Mouse (Mus musculus): ENCODE results near the gene Gtf2b.

Gene Gtf2b

DNA sequence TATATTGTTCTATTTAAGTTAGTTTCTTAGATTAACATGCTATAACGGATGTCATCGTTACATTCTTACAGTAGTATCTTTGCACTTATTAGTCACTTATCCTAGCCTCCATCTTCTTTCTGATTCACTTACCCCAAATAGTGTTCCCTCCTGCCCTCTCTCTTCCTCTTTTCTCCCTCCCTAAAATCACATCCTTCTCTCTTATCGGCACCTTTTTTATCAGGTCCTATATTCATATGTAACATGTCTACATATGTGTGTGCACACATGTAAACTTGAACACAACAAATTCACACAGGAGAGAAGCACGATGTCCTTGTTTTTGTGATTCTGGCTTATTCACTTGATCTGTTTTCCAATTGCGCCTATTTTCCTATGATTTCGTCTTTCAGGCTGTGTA lies 3.7 kb downstream of the Gtf2b start:
- H3K27me3 ChIP-seq (ENCODE audit: control insufficient read depth, insufficient read depth, low read length, poor library complexity, severe bottlenecking): no peaks in the 10 kb centered on the region
- DNase-seq (ENCODE audit: low read depth, low spot score): no peak
- H3K36me3 ChIP-seq (ENCODE audit: control insufficient read depth, insufficient read depth, low read length, poor library complexity, severe bottlenecking): no peaks in the 10 kb centered on the region; the same call in 1 of the 2 replicates

DNA sequence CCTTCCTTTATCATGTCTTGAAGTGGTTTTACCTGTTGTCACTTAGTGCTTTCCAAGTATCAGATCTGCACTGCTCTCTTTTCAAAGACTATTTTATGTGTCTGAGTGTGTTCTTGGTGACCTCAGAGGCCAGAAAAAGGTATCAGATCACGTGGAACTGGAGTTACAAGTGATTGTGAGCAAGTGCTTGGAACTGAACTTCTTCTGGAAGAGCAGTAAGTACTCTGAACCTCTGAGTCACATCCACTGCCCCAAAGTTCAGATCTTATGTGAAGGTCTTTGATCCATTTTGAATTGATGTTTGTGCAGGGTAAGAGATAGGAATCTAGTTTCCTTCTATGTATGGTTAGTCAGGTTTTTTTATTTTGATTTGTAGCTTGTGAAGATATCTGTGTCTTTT lies 5.7 kb downstream of the Gtf2b start:
- Histone ChIP-seq H3K27me3 (ENCODE audit: control insufficient read depth, insufficient read depth, low read length, poor library complexity, severe bottlenecking) (no peaks in the 10 kb centered on the region), H3K36me3 (ENCODE audit: control insufficient read depth, insufficient read depth, low read length, poor library complexity, severe bottlenecking) (peaks cover under 1% of the 10 kb centered on the region; the same call in 1 of the 2 replicates)
- DNase-seq (ENCODE audit: low read depth, low spot score): no peak

DNA sequence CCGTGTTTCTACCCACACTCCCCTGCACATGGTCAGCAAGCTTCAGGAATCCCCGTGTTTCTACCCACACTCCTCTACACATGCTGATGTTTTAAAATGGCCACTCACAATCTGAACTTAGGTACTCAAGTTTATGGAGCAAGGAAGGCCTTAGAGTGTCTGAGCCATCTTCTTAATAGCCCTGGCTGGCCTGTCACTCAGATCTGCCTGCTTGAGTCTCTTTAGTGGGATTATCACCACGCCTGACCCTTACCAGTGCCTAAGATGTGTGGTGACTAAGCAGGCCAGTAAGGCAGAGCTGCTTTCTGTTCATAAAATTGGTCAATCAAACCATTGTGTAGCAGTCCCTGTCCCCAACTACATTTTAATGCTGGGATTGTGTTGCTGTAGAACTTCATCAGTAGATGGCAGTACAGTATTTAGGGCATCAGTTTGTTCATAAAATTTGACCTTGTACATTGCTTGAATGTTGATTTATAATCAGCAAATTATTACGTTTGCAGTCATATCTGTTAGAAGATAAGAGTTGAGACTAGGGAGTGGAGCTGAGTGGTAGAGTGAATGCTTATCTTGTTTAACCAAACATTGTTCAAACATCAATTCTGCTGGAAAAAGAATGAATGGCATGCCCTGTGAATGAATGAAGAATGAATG lies 8.8 kb downstream of the Gtf2b start:
- H3K36me3 ChIP-seq (ENCODE audit: control insufficient read depth, insufficient read depth, low read length, poor library complexity, severe bottlenecking): peaks cover 2% of the 10 kb centered on the region; the same call in 1 of the 2 replicates
- no peaks in the 10 kb centered on the region for H3K27me3 ChIP-seq (ENCODE audit: control insufficient read depth, insufficient read depth, low read length, poor library complexity, severe bottlenecking)
- DNase-seq (ENCODE audit: low read depth, low spot score): no peak

DNA sequence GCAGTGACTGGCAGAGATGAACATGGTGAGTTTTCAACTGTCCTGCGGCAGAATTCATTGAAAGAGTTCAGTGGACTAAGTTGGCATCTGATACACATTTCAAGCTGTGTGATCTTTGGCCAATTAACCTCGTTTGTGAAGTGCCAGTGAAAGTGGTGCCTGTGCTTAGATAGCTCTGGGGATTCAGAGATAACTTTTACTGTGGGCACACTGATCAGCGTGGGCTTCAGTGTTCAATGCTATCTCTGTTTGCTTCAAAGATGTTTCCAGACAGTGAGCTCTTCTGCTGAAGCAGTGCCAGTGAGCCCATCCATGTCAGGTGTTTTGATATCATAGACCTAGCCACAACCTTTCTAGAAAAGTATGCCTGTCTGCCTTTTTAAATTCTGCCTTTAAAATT lies 12.4 kb downstream of the Gtf2b start:
- DNase-seq (ENCODE audit: low read depth, low spot score): no peak

DNA sequence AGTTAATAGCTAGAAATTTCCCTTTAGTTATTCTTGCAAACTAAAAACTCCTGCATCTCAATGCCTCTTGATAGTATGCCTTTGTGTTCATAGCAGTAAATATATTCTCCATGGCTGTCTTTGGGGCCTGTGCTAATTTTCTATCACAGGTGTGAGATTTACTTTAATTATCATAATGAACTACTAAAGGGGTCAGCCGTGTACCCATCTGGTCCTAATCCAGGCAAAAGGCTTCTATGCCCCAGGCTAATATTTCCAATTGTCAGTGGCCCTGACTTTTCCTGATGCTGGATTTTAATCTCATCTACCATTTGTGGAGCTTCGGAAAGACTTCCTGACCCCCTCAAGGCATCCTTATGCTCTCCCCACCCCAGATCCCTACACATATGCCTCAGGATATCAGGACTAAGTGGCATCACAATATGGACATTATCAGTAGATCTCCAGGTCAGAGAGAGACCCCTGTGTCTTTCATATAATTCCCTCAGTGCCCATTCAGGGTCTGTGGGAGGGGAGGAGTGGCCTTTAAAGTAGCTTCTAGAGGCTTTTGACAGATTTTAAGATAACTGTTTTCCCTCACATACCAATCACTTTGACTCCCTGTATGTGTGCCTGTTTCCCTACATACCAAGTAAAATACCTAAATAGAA lies 21.7 kb downstream of the Gtf2b start:
- Histone ChIP-seq H3K36me3 (ENCODE audit: control insufficient read depth, insufficient read depth, low read length, poor library complexity, severe bottlenecking) (peaks cover 10% of the 10 kb centered on the region), H3K27me3 (ENCODE audit: control insufficient read depth, insufficient read depth, low read length, poor library complexity, severe bottlenecking) (no peaks in the 10 kb centered on the region)
- DNase-seq (ENCODE audit: low read depth, low spot score): no peak

More for the DNA sequence above, 12.4 kb downstream of the Gtf2b start:
- Histone ChIP-seq H3K27me3 (ENCODE audit: control insufficient read depth, insufficient read depth, low read length, poor library complexity, severe bottlenecking) (no peaks in the 10 kb centered on the region), H3K36me3 (ENCODE audit: control insufficient read depth, insufficient read depth, low read length, poor library complexity, severe bottlenecking) (peaks cover 11% of the 10 kb centered on the region)

DNA sequence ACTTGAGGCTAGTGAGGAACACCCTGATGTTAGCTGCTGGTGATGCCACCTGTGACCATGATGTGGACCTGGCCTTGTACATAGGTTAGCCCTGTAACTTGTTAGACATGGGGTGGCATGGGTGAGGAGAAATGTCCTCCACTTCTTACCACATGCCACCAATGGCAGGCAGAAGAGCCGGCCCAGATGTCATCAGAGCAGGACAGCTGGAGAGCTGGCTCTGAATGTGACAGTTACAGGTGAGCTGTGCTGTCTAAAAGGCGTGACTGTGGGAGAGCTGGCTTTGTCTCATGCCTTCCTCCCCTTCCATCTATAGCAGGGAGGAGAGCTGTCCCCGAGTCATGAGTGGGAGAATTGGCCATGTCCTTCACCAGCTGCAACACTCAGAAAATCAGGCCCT lies 30.7 kb downstream of the Gtf2b start:
- Histone ChIP-seq H3K27me3 (ENCODE audit: control insufficient read depth, insufficient read depth, low read length, poor library complexity, severe bottlenecking) (no peaks in the 10 kb centered on the region), H3K36me3 (ENCODE audit: control insufficient read depth, insufficient read depth, low read length, poor library complexity, severe bottlenecking) (peaks cover 10% of the 10 kb centered on the region)
- no peak for DNase-seq (ENCODE audit: low read depth, low spot score)

DNA sequence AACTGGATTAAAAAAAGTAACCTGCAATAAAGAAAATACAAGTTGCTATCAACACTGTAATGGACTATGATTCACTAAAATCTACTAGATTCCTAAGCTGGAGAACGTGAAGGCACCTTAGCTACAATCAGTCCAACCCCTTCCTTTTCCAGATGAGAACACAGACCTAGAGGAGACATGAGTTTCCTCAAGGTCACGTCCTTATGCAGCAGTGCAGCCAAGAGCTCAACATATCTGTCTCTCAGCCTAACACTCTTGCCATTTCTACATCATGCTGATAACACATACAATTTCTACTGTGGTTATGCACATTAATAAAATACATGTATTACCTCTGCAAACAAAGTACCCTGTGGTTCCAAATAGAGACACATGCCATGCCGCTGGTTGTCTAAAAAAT lies 46.7 kb downstream of the Gtf2b start:
- DNase-seq (ENCODE audit: low read depth, low spot score): no peak
- Histone ChIP-seq H3K36me3 (ENCODE audit: control insufficient read depth, insufficient read depth, low read length, poor library complexity, severe bottlenecking) (peaks cover 7% of the 10 kb centered on the region), H3K27me3 (ENCODE audit: control insufficient read depth, insufficient read depth, low read length, poor library complexity, severe bottlenecking) (no peaks in the 10 kb centered on the region)

DNA sequence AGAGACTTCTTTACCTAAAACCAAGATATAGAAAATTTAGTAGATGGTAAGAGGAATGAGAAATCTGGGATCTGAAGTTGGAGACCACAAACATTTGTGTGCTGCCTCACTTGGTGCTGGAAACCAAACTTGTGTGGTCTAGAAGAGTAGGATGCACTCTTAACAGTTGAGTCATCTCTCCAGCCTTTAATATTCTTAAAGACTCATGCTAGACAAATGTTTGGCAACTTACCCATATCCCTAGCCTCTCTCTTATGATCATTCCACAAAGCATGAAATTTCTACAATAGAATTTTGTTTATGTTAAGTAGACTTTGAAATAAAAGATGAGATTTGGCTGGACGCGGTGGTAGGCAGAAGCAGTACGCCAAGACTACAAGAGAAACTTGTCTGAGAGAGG lies 52.7 kb downstream of the Gtf2b start:
- DNase-seq (ENCODE audit: low read depth, low spot score): no peak
- peaks cover 2% of the 10 kb centered on the region; the same call in 1 of the 2 replicates for H3K36me3 ChIP-seq (ENCODE audit: control insufficient read depth, insufficient read depth, low read length, poor library complexity, severe bottlenecking)
- H3K27me3 ChIP-seq (ENCODE audit: control insufficient read depth, insufficient read depth, low read length, poor library complexity, severe bottlenecking): no peaks in the 10 kb centered on the region

DNA sequence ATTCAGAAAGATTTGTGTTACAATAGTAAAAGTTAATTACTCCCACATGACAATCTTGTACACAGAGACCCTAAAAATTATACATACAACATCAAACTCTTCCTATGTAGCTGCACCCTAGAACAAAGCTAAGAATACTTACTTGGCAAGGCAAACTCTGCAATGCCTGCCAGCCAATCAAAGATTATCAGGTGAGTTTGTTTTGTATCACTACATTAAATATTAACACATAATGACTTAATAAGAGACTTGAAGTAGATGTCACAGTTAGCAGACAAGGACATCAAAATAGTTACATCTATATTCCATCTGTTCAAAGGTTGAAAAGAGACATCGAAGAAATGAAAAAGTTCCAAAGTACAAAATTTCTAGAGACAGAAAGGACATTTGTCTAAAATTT lies 58.8 kb downstream of the Gtf2b start:
- no peak for DNase-seq (ENCODE audit: low read depth, low spot score)
- Histone ChIP-seq H3K36me3 (ENCODE audit: control insufficient read depth, insufficient read depth, low read length, poor library complexity, severe bottlenecking) (peaks cover 10% of the 10 kb centered on the region; the same call in 1 of the 2 replicates), H3K27me3 (ENCODE audit: control insufficient read depth, insufficient read depth, low read length, poor library complexity, severe bottlenecking) (no peaks in the 10 kb centered on the region)

DNA sequence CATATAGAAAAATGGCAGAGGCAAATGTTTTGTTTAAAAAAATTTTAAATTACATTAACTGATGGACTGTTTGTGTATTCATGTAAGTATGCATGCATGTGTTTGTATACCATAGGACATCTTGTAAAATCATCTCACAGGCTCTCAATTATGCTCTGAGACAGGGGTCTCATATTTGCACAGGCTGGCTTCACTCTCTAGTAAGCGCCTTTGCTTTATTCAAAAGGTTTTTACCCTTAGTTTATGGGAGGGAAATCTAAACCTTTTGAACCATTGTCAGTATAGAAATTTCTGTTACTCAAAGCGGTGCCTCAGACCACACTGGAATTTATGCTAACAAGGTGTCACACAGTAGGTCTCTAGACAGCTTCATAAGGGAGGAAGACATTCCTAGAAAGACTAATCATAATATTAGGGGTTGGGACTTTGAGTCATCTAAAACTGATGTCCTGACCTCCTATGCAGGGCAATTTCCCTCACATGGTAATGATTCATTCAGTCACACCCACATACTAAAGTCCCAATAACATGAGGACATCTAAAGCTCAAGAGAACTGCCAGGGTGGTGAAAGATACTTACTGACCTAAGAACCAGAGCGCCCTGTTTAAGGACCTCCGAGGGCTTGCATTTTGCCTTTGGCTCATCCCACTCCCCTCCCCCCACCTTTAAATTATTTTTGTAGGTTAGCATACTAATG lies 61.8 kb downstream of the Gtf2b start:
- H3K36me3 ChIP-seq (ENCODE audit: control insufficient read depth, insufficient read depth, low read length, poor library complexity, severe bottlenecking): peaks cover 10% of the 10 kb centered on the region; the same call in 1 of the 2 replicates
- H3K27me3 ChIP-seq (ENCODE audit: control insufficient read depth, insufficient read depth, low read length, poor library complexity, severe bottlenecking): no peaks in the 10 kb centered on the region
- no peak for DNase-seq (ENCODE audit: low read depth, low spot score)

DNA sequence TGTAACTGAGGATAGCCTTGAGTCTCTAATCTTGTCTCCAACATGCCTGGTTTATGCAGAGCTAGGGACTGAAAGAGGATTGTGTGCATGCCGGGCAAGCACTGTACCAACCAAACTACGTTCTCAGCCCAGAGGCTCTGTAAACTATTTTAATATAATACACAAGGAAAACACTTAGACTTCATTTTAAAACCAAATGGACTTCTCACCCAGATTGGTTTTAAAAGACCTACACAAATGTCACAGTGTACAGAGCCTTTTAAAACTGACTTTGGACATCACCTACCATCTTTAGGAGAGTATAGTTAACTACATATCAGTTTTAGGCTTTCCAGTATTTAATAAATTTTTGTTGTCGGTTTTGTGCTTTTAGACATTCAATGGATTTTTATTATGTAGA lies 68.1 kb downstream of the Gtf2b start:
- no peak for DNase-seq (ENCODE audit: low read depth, low spot score)
- H3K36me3 ChIP-seq (ENCODE audit: control insufficient read depth, insufficient read depth, low read length, poor library complexity, severe bottlenecking): peaks cover 1% of the 10 kb centered on the region; the same call in 1 of the 2 replicates
- no peaks in the 10 kb centered on the region for H3K27me3 ChIP-seq (ENCODE audit: control insufficient read depth, insufficient read depth, low read length, poor library complexity, severe bottlenecking)
